Mouse (Mus musculus) erythroblast, embryonic 14.5 days (primary cell): ENCODE measurements around the gene Mtrex.

Experiments used
- GATA1 ChIP-seq: IDR thresholded peaks from 2 replicates; pipeline ENCODE4 v1.6.1; 2012; ENCODE audit warnings: low read length, inconsistent platforms, mixed read lengths
- TAL1 ChIP-seq: IDR thresholded peaks from 3 replicates; pipeline ENCODE4 v1.6.1; 2012; ENCODE audit warnings: low read length, inconsistent platforms, mixed read lengths

DNA sequence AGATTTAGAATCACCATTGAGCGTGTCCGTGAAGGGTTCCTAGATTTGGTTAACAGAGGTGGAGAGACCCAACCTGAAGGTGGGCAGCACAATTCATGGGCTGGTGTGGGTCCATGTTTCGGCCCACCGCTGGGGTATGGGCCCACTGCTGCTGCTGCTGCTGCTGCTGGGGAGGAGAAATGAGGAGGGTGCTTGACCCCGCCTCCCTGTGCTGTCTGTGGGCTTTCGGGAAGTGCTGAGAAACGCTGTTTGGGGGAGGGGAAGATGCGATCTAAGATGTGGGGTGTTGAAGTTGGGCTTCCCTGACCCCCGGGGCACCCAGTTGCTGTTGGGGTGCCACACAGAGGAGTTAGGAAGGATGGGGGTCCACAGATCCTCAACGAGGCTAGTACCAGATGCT, 49.5 kb upstream of the Mtrex start:
- TF ChIP-seq TAL1 (no peak), GATA1 (no peak)
